Mouse (Mus musculus) liver, embryonic 14.5 days (tissue): ENCODE results near the gene Nxt1.

ENCODE experiments used
- CTCF ChIP-seq: IDR thresholded peaks from 2 replicates; pipeline ENCODE4 v1.5.1; 2016; ENCODE audit warnings: antibody characterized with exemption, low read depth, control low read depth
- EP300 ChIP-seq: IDR thresholded peaks from 2 replicates; pipeline ENCODE4 v1.6.1; 2016; ENCODE audit warnings: antibody characterized with exemption, low read depth

- no peak for TF ChIP-seq EP300
- TF ChIP-seq CTCF, result no peak
Measured at GRCm38 (mm10) chr2:148684972-148685371, 12.6 kb downstream of the Nxt1 start.
